Mouse (Mus musculus): ENCODE measurements around the gene Tyms. TPM values are rescaled to one million over a fixed set of nuclear protein-coding genes. Genes with fewer than 3 reads are reported as not detected.
A peak's percentile ranks its signal among the peaks of the same experiment; 100 is the strongest.

Tyms gene
- polyA plus RNA-seq, 1 experiment from 2014 or later: 80.9 TPM

- Histone ChIP-seq H3K9ac (ENCODE audit: low read depth, low read length) (0 out of 2 replicates have a peak overlapping the region, but pooled peaks have one; percentile 40), H3K27me3 (replicated peaks; ENCODE audit: control insufficient read depth, insufficient read depth, low read length) (peaks cover 7% of the 10 kb centered on the region), H3K36me3 (ENCODE audit: control insufficient read depth, insufficient read depth) (peaks cover 13% of the 10 kb centered on the region), H3K9me3 (ENCODE audit: control insufficient read depth) (no peaks in the 10 kb centered on the region), H3K4me3 (ENCODE audit: low read depth, low read length) (peak overlapping the region; percentile 52), H3K4me2 (replicated peaks; ENCODE audit: low read depth) (peak overlapping the region; percentile 95), H3K27ac (ENCODE audit: low read depth, low read length) (no peak overlapping the region), H3K4me1 (replicated peaks; ENCODE audit: control insufficient read depth, insufficient read depth, low read length) (0 out of 2 replicates have a peak, but pooled peaks cover 3% of the 10 kb centered on the region)
- ATAC-seq: no peak
- WGBS: 1% methylated on average over 28 of the region's 28 CpGs
- TF ChIP-seq CTCF (IDR thresholded peaks at IDR 0.05; ENCODE audit: low read depth): no peak
These were observed 41.3 kb upstream of the Tyms start for GRCm38 (mm10) chr5:30114761-30115140.

- H3K4me3 ChIP-seq (ENCODE audit: low read depth, low read length): peak overlapping the region; percentile 52
- peak; percentile 81 for TF ChIP-seq CTCF (IDR thresholded peaks at IDR 0.05; ENCODE audit: low read depth)
- peak; percentile 32 for ATAC-seq
- H3K36me3 ChIP-seq (ENCODE audit: control insufficient read depth, insufficient read depth): peaks cover 7% of the 10 kb centered on the region
- no peak overlapping the region for H3K27ac ChIP-seq (ENCODE audit: low read depth, low read length)
- peak overlapping the region; percentile 95 for H3K4me2 ChIP-seq (replicated peaks; ENCODE audit: low read depth)
- 2% methylated on average over 102 of the region's 103 CpGs for WGBS
- 0 out of 2 replicates have a peak overlapping the region, but pooled peaks have one; percentile 40 for H3K9ac ChIP-seq (ENCODE audit: low read depth, low read length)
- 0 out of 2 replicates have a peak, but pooled peaks cover 3% of the 10 kb centered on the region for H3K4me1 ChIP-seq (replicated peaks; ENCODE audit: control insufficient read depth, insufficient read depth, low read length)
- peaks cover 7% of the 10 kb centered on the region for H3K27me3 ChIP-seq (replicated peaks; ENCODE audit: control insufficient read depth, insufficient read depth, low read length)
- H3K9me3 ChIP-seq (ENCODE audit: control insufficient read depth): no peaks in the 10 kb centered on the region
These were observed 40.7 kb upstream of the Tyms start for GRCm38 (mm10) chr5:30113881-30114760.

- Histone ChIP-seq H3K9me3 (ENCODE audit: control insufficient read depth) (no peaks in the 10 kb centered on the region), H3K36me3 (ENCODE audit: control insufficient read depth, insufficient read depth) (no peaks in the 10 kb centered on the region), H3K4me1 (replicated peaks; ENCODE audit: control insufficient read depth, insufficient read depth, low read length) (0 out of 2 replicates have a peak, but pooled peaks cover 3% of the 10 kb centered on the region), H3K27ac (ENCODE audit: low read depth, low read length) (no peak overlapping the region), H3K9ac (ENCODE audit: low read depth, low read length) (no peak overlapping the region), H3K27me3 (replicated peaks; ENCODE audit: control insufficient read depth, insufficient read depth, low read length) (peaks cover 14% of the 10 kb centered on the region), H3K4me2 (replicated peaks; ENCODE audit: low read depth) (no peak overlapping the region), H3K4me3 (ENCODE audit: low read depth, low read length) (no peak overlapping the region)
- TF ChIP-seq CTCF (IDR thresholded peaks at IDR 0.05; ENCODE audit: low read depth): peak; percentile 62
- 51% methylated on average over 3 of the region's 3 CpGs for WGBS
- no peak for ATAC-seq
These were observed 39.2 kb upstream of the Tyms start for GRCm38 (mm10) chr5:30112533-30113068.

- Histone ChIP-seq H3K27me3 (replicated peaks; ENCODE audit: control insufficient read depth, insufficient read depth, low read length) (peaks cover 18% of the 10 kb centered on the region), H3K9me3 (ENCODE audit: control insufficient read depth) (no peaks in the 10 kb centered on the region), H3K36me3 (ENCODE audit: control insufficient read depth, insufficient read depth) (no peaks in the 10 kb centered on the region), H3K9ac (ENCODE audit: low read depth, low read length) (no peak overlapping the region), H3K4me1 (replicated peaks; ENCODE audit: control insufficient read depth, insufficient read depth, low read length) (0 out of 2 replicates have a peak, but pooled peaks cover 3% of the 10 kb centered on the region), H3K27ac (ENCODE audit: low read depth, low read length) (no peak overlapping the region), H3K4me2 (replicated peaks; ENCODE audit: low read depth) (0 out of 2 replicates have a peak overlapping the region, but pooled peaks have one; percentile 47), H3K4me3 (ENCODE audit: low read depth, low read length) (no peak overlapping the region)
- TF ChIP-seq CTCF (IDR thresholded peaks at IDR 0.05; ENCODE audit: low read depth): no peak; the same call in 1 of the 2 replicates
- 68% methylated on average over 3 of the region's 3 CpGs for WGBS
- ATAC-seq: no peak
These were observed 38.4 kb upstream of the Tyms start for GRCm38 (mm10) chr5:30111771-30112170.

- Histone ChIP-seq H3K4me3 (ENCODE audit: low read depth, low read length) (peak overlapping the region; percentile 0; the same call in 1 of the 2 replicates), H3K36me3 (ENCODE audit: control insufficient read depth, insufficient read depth) (no peaks in the 10 kb centered on the region), H3K9me3 (ENCODE audit: control insufficient read depth) (no peaks in the 10 kb centered on the region), H3K4me2 (replicated peaks; ENCODE audit: low read depth) (peak overlapping the region; percentile 47), H3K9ac (ENCODE audit: low read depth, low read length) (no peak overlapping the region), H3K27me3 (replicated peaks; ENCODE audit: control insufficient read depth, insufficient read depth, low read length) (peaks cover 24% of the 10 kb centered on the region), H3K4me1 (replicated peaks; ENCODE audit: control insufficient read depth, insufficient read depth, low read length) (0 out of 2 replicates have a peak, but pooled peaks cover 3% of the 10 kb centered on the region), H3K27ac (ENCODE audit: low read depth, low read length) (peak overlapping the region; percentile 64; the same call in 1 of the 2 replicates)
- peak; percentile 65 for TF ChIP-seq CTCF (IDR thresholded peaks at IDR 0.05; ENCODE audit: low read depth)
- WGBS: 6% methylated on average over 18 of the region's 18 CpGs
- ATAC-seq: 0 out of 2 replicates have a peak, but pooled peaks have one; percentile 11
These were observed 37.7 kb upstream of the Tyms start for GRCm38 (mm10) chr5:30111126-30111525.

All from intestine, postnatal 0 days (tissue).